Mouse (Mus musculus): Measurements from ENCODE around the gene Spon1.
A peak's percentile ranks its signal among the peaks of the same experiment; 100 is the strongest.

DNA sequence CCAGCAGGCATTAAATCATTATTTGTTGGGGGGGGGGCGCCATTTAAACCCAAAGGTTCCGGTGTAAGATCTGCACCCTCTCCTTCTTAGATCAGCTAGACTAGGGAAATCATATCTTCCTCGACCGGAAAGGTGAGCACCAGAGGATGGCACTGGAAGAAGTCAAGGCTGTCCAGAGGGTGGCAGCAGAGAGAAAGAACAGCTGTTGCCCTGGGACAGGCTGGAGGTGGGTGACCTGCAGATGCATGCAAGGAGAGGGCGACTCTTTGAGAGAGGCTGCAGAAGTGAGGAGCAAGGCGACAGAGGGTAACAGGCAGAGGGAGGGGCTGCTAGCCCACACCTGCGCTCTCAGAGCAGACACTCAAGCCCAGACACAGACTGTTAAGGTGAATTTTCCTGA lies 8.2 kb downstream of the Spon1 start:
- TF ChIP-seq POLR2A (IDR thresholded peaks at IDR 0.05; ENCODE audit: low read depth, low read length) (no peak), MXI1 (IDR thresholded peaks at IDR 0.05; ENCODE audit: low read depth, low read length) (no peak), CTCF (conservative IDR thresholded peaks at IDR 0.05 in 1 of 2, IDR thresholded peaks at IDR 0.05 in 1 of 2; ENCODE audit: low read depth in 2 of 2, low read length in 2 of 2) (peak; percentile 14 to 83; a peak in 2 of 4 replicates), ZC3H11A (IDR thresholded peaks at IDR 0.05; ENCODE audit: low read depth, low read length) (no peak), ZKSCAN1 (IDR thresholded peaks at IDR 0.05; ENCODE audit: borderline replicate concordance, low read depth, low read length) (no peak), EP300 (IDR thresholded peaks at IDR 0.05; ENCODE audit: low read length) (no peak), NELFE (IDR thresholded peaks at IDR 0.05; ENCODE audit: low read depth, low read length) (no peak), MAX (IDR thresholded peaks at IDR 0.05; ENCODE audit: low read length) (no peak), SMC3 (IDR thresholded peaks at IDR 0.05; ENCODE audit: low read depth, low read length) (peak; percentile 85)
